Comparison of ENCODE assay signal across 21 mouse cellular contexts in genomic region chr6:72747814-72748213, GRCm38 (mm10). TPM values are rescaled to one million over a fixed set of nuclear protein-coding genes. Genes with fewer than 3 reads are reported as not detected.
DNase-seq lines count a peak whose midpoint lies in the region; ATAC-seq and TF ChIP-seq lines count a peak whose summit lies in the region.
"Had no signal": no experiment of that assay in that cellular context is flagged by ENCODE, and none has a peak within 500 bp of the region (broad histone marks: within the 10 kb centered on the region; RNA-seq: fewer than 3 reads in every experiment).

No protein-coding gene starts in this region.

- DNase-seq in forebrain, embryonic 10.5 days (ENCODE audit: extremely low spot score, low spot score): no peak
- no peak for DNase-seq in lung, postnatal 0 days (ENCODE audit: low spot score)
- DNase-seq in layer of hippocampus, adult 8-10 months (ENCODE audit: low spot score in 2 of 2): no peak
- DNase-seq: adrenal gland, adult 2 months; cerebellum, postnatal 10 days; gastrocnemius, postnatal 14 days; kidney, adult 9 months; left cerebral cortex, postnatal 4 days; liver, embryonic 13.5 days; lung, postnatal 36 days; thymus, postnatal 25 days had no signal

- no peak overlapping the region for H3ac ChIP-seq in myocyte (ENCODE audit: control insufficient read depth, insufficient read length)

- H3K36me3 ChIP-seq in forebrain, embryonic 10.5 days (replicated peaks): peaks cover 8% of the 10 kb centered on the region
- H3K36me3 ChIP-seq in forebrain, embryonic 15.5 days: no peaks in the 10 kb centered on the region
- H3K36me3 ChIP-seq in hindbrain, embryonic 12.5 days: no peaks in the 10 kb centered on the region
- no peaks in the 10 kb centered on the region for H3K36me3 ChIP-seq in hindbrain, embryonic 13.5 days
- H3K36me3 ChIP-seq in lung, embryonic 15.5 days: no peaks in the 10 kb centered on the region
- H3K36me3 ChIP-seq in lung, postnatal 0 days (ENCODE audit: insufficient read depth, low read length): no peaks in the 10 kb centered on the region
- H3K36me3 ChIP-seq in myocyte (ENCODE audit: control insufficient read depth, insufficient read depth): no peaks in the 10 kb centered on the region
- H3K36me3 ChIP-seq: liver, embryonic 13.5 days; neural tube, embryonic 13.5 days had no signal

- H3K79me2 ChIP-seq in myocyte (ENCODE audit: control insufficient read depth, insufficient read depth): peaks cover 44% of the 10 kb centered on the region

- H3K27me3 ChIP-seq in forebrain, embryonic 10.5 days (ENCODE audit: poor library complexity, severe bottlenecking): no peaks in the 10 kb centered on the region
- no peaks in the 10 kb centered on the region for H3K27me3 ChIP-seq in forebrain, embryonic 15.5 days
- no peaks in the 10 kb centered on the region for H3K27me3 ChIP-seq in hindbrain, embryonic 12.5 days
- H3K27me3 ChIP-seq in hindbrain, embryonic 13.5 days: no peaks in the 10 kb centered on the region
- no peaks in the 10 kb centered on the region for H3K27me3 ChIP-seq in lung, embryonic 15.5 days
- no peaks in the 10 kb centered on the region for H3K27me3 ChIP-seq in lung, postnatal 0 days (replicated peaks; ENCODE audit: insufficient read depth, low read length)
- no peaks in the 10 kb centered on the region for H3K27me3 ChIP-seq in myocyte (ENCODE audit: control insufficient read depth, insufficient read depth, insufficient read length)
- H3K27me3 ChIP-seq: liver, embryonic 13.5 days; neural tube, embryonic 13.5 days had no signal

- no peaks in the 10 kb centered on the region for H3K9me3 ChIP-seq in forebrain, embryonic 10.5 days
- H3K9me3 ChIP-seq in forebrain, embryonic 15.5 days: no peaks in the 10 kb centered on the region
- no peaks in the 10 kb centered on the region for H3K9me3 ChIP-seq in hindbrain, embryonic 12.5 days (replicated peaks)
- no peaks in the 10 kb centered on the region for H3K9me3 ChIP-seq in hindbrain, embryonic 13.5 days
- no peaks in the 10 kb centered on the region for H3K9me3 ChIP-seq in lung, embryonic 15.5 days
- no peaks in the 10 kb centered on the region for H3K9me3 ChIP-seq in lung, postnatal 0 days (ENCODE audit: low read length)
- H3K9me3 ChIP-seq: liver, embryonic 13.5 days; neural tube, embryonic 13.5 days had no signal

- WGBS in forebrain, embryonic 10.5 days: 82% methylated on average over 11 of the region's 11 CpGs
- 85% methylated on average over 11 of the region's 11 CpGs for WGBS in forebrain, embryonic 15.5 days
- 80% methylated on average over 11 of the region's 11 CpGs for WGBS in hindbrain, embryonic 12.5 days
- WGBS in hindbrain, embryonic 13.5 days: 78% methylated on average over 11 of the region's 11 CpGs
- WGBS in lung, embryonic 15.5 days: 48% methylated on average over 11 of the region's 11 CpGs
- WGBS in lung, postnatal 0 days: 49% methylated on average over 11 of the region's 11 CpGs

- no peak for TF ChIP-seq EP300 in lung, postnatal 0 days (IDR thresholded peaks at IDR 0.05)

- H3K4me3 ChIP-seq in forebrain, embryonic 10.5 days: no peak overlapping the region
- H3K4me3 ChIP-seq in forebrain, embryonic 15.5 days: no peak overlapping the region
- no peak overlapping the region for H3K4me3 ChIP-seq in hindbrain, embryonic 12.5 days
- no peak overlapping the region for H3K4me3 ChIP-seq in hindbrain, embryonic 13.5 days
- H3K4me3 ChIP-seq in lung, embryonic 15.5 days: no peak overlapping the region
- H3K4me3 ChIP-seq in lung, postnatal 0 days (ENCODE audit: low read depth, low read length): no peak overlapping the region
- H3K4me3 ChIP-seq in myocyte: no peak overlapping the region
- H3K4me3 ChIP-seq: layer of hippocampus, adult 2 months; liver, embryonic 13.5 days; neural tube, embryonic 13.5 days had no signal

- no peak overlapping the region for H3K9ac ChIP-seq in forebrain, embryonic 15.5 days (replicated peaks)
- 0 out of 2 replicates have a peak overlapping the region, but pooled peaks have one; percentile 13 for H3K9ac ChIP-seq in hindbrain, embryonic 12.5 days
- no peak overlapping the region for H3K9ac ChIP-seq in hindbrain, embryonic 13.5 days
- no peak overlapping the region for H3K9ac ChIP-seq in lung, embryonic 15.5 days
- H3K9ac ChIP-seq in lung, postnatal 0 days (replicated peaks; ENCODE audit: low read depth): no peak overlapping the region
- H3K9ac ChIP-seq: liver, embryonic 13.5 days; neural tube, embryonic 13.5 days had no signal

- H3K27ac ChIP-seq in forebrain, embryonic 10.5 days: peak overlapping the region; percentile 79; the same call in 1 of the 2 replicates
- H3K27ac ChIP-seq in forebrain, embryonic 15.5 days (replicated peaks): no peak overlapping the region
- H3K27ac ChIP-seq in hindbrain, embryonic 12.5 days: no peak overlapping the region
- H3K27ac ChIP-seq in hindbrain, embryonic 13.5 days: no peak overlapping the region
- peak overlapping the region; percentile 57; the same call in 1 of the 2 replicates for H3K27ac ChIP-seq in lung, embryonic 15.5 days
- H3K27ac ChIP-seq in lung, postnatal 0 days (ENCODE audit: low read length): no peak overlapping the region
- H3K27ac ChIP-seq: layer of hippocampus, adult 2 months; liver, embryonic 13.5 days; neural tube, embryonic 13.5 days had no signal

- no peak for TF ChIP-seq POLR2A in myocyte (IDR thresholded peaks at IDR 0.05; ENCODE audit: insufficient read length, low read depth)

- peaks cover 72% of the 10 kb centered on the region for H3K4me1 ChIP-seq in forebrain, embryonic 10.5 days
- peaks cover 26% of the 10 kb centered on the region for H3K4me1 ChIP-seq in forebrain, embryonic 15.5 days
- peaks cover 25% of the 10 kb centered on the region for H3K4me1 ChIP-seq in hindbrain, embryonic 12.5 days
- H3K4me1 ChIP-seq in hindbrain, embryonic 13.5 days (replicated peaks): peaks cover 24% of the 10 kb centered on the region
- peaks cover 68% of the 10 kb centered on the region for H3K4me1 ChIP-seq in lung, embryonic 15.5 days
- H3K4me1 ChIP-seq in lung, postnatal 0 days (ENCODE audit: insufficient read depth, low read depth, low read length): peaks cover 26% of the 10 kb centered on the region

- no peak overlapping the region for H3K4me2 ChIP-seq in forebrain, embryonic 15.5 days (replicated peaks)
- no peak overlapping the region; the same call in 1 of the 2 replicates for H3K4me2 ChIP-seq in hindbrain, embryonic 12.5 days (replicated peaks)
- H3K4me2 ChIP-seq in hindbrain, embryonic 13.5 days: no peak overlapping the region
- no peak overlapping the region for H3K4me2 ChIP-seq in lung, embryonic 15.5 days
- H3K4me2 ChIP-seq in lung, postnatal 0 days (replicated peaks; ENCODE audit: low read depth, low read length): no peak overlapping the region
- peak overlapping the region; percentile 86 for H3K4me2 ChIP-seq in myocyte (ENCODE audit: low read depth)
- H3K4me2 ChIP-seq: liver, embryonic 13.5 days; neural tube, embryonic 13.5 days had no signal

- no peak for TF ChIP-seq CTCF in lung, postnatal 0 days (IDR thresholded peaks at IDR 0.05)

- no peak for ATAC-seq in forebrain, embryonic 15.5 days (replicated peaks)
- no peak for ATAC-seq in hindbrain, embryonic 12.5 days (ENCODE audit: low FRiP score)
- ATAC-seq in hindbrain, embryonic 13.5 days (ENCODE audit: low FRiP score): no peak
- no peak for ATAC-seq in lung, embryonic 15.5 days (ENCODE audit: borderline replicate concordance, extremely low read depth, low FRiP score, low TSS enrichment)
- no peak for ATAC-seq in lung, postnatal 0 days
- ATAC-seq: CD4-positive, CD25-positive, alpha-beta regulatory T cell, adult 4 months; hindbrain, embryonic 16.5 days had no signal

TF ChIP-seq in myocyte, 11 proteins besides CTCF, POLR2A, EP300 and RAD21:
- peak; percentile 33 for TF ChIP-seq REST (IDR thresholded peaks at IDR 0.05; ENCODE audit: insufficient read depth, insufficient read length)
- TF ChIP-seq TCF3 (IDR thresholded peaks at IDR 0.05; ENCODE audit: insufficient read length, low read depth): no peak
- TF ChIP-seq MYOG (IDR thresholded peaks at IDR 0.05; ENCODE audit: control insufficient read depth in 1 of 3, insufficient read depth in 1 of 3, insufficient read length in 2 of 3, low read depth in 2 of 3): peak in 1 of 3 experiments; percentile 7
- no peak for TF ChIP-seq CEBPB (IDR thresholded peaks at IDR 0.05; ENCODE audit: insufficient read depth, poor library complexity, severe bottlenecking)
- peak in 1 of 3 experiments; percentile 22 for TF ChIP-seq MYOD1 (IDR thresholded peaks at IDR 0.05; ENCODE audit: control insufficient read depth in 1 of 3, insufficient read length in 2 of 3, low read depth in 2 of 3)
- no peak for TF ChIP-seq E2F4 (IDR thresholded peaks at IDR 0.05; ENCODE audit: insufficient read depth)
- no peak for TF ChIP-seq USF1 (IDR thresholded peaks at IDR 0.05; ENCODE audit: low read depth)
- TF ChIP-seq TCF12 (IDR thresholded peaks at IDR 0.05; ENCODE audit: insufficient read depth, poor library complexity, severe bottlenecking): no peak

RNA-seq across cellular contexts. Expression of gene Tcf7l1, which starts 41.2 kb away (rescaled TPM):
- polyA plus RNA-seq in forebrain, embryonic 10.5 days (2016; fragmentation: Nextera tagmentation; extraction: Ambion mirVana): 32.9 and 33.8 TPM in 2 replicates
- polyA plus RNA-seq in forebrain, embryonic 15.5 days (2015; fragmentation: Nextera tagmentation; extraction: Ambion mirVana): 6.2 and 6.9 TPM in 2 replicates
- polyA plus RNA-seq in hindbrain, embryonic 12.5 days (2016; fragmentation: Nextera tagmentation; extraction: Ambion mirVana): 24.2 and 24.7 TPM in 2 replicates
- polyA plus RNA-seq in hindbrain, embryonic 13.5 days (2015; fragmentation: Nextera tagmentation; extraction: Ambion mirVana): 7.4 and 8.0 TPM in 2 replicates
- 31.5 and 33.8 TPM in 2 replicates for polyA plus RNA-seq in lung, embryonic 15.5 days (2015; fragmentation: Nextera tagmentation; extraction: Ambion mirVana)
- 17.5 and 18.6 TPM in 2 replicates for polyA plus RNA-seq in lung, postnatal 0 days (2015; fragmentation: Nextera tagmentation; extraction: Ambion mirVana)
- polyA plus RNA-seq in myocyte (2012; fragmentation: generic; extraction: Trizol): 13.3 TPM
- 1 to 10 TPM; 1.7 to 4.4 (median 3.8) TPM for total RNA-seq in layer of hippocampus, adult 8-10 months (2022)
- total RNA-seq: monocyte, adult 5-6 weeks had no signal

Comparison
In these comparisons a context has a peak if more than half of its experiments do, and no peak if none do; other contexts are left out.
1. H3K27ac ChIP-seq: peak in forebrain, embryonic 10.5 days (single experiment) and lung, embryonic 15.5 days (single experiment); none in forebrain, embryonic 15.5 days (single experiment), hindbrain, embryonic 12.5 days (single experiment), hindbrain, embryonic 13.5 days (single experiment) and lung, postnatal 0 days (single experiment).